Mouse (Mus musculus) limb, embryonic 13.5 days (tissue): ENCODE measurements around the gene Camkmt. TPM values are rescaled to one million over a fixed set of nuclear protein-coding genes. Genes with fewer than 3 reads are reported as not detected.

Experiments
- ATAC-seq: fragments of 200-750 bp; cut with Nextera tagmentation; 2 replicates; pipeline ENCODE4 v1.8.0; 2017; ENCODE audit warnings: low read depth, moderate number of reproducible peaks, moderate TSS enrichment; ENCODE audit not compliant: low FRiP score
- H3K27ac ChIP-seq: fragments of 300-500 bp; sonication (generic); 2 replicates; pipeline ENCODE4 v1.5.1; 2015; ENCODE audit warnings: inconsistent platforms, mild to moderate bottlenecking, moderate library complexity
- H3K27me3 ChIP-seq: fragments of 300-500 bp; sonication (generic); 2 replicates; pipeline ENCODE4 v1.6.1; 2015; ENCODE audit warnings: mild to moderate bottlenecking, inconsistent platforms
- H3K36me3 ChIP-seq: fragments of 300-500 bp; sonication (generic); 2 replicates; pipeline ENCODE4 v1.6.1; 2015; ENCODE audit warnings: inconsistent platforms, mild to moderate bottlenecking, moderate library complexity
- H3K4me1 ChIP-seq: fragments of 300-500 bp; sonication (generic); 2 replicates; pipeline ENCODE4 v1.6.1; 2015; ENCODE audit warnings: inconsistent platforms
- H3K4me2 ChIP-seq: fragments of 300-500 bp; sonication (generic); replicated peaks from 2 replicates; pipeline ENCODE4 v1.6.1; 2015; ENCODE audit warnings: inconsistent platforms, mild to moderate bottlenecking, moderate library complexity
- H3K4me3 ChIP-seq: fragments of 300-500 bp; sonication (generic); 2 replicates; pipeline ENCODE4 v1.5.1; 2015; ENCODE audit warnings: moderate library complexity, mild to moderate bottlenecking, inconsistent platforms
- H3K9ac ChIP-seq: fragments of 300-500 bp; sonication (generic); 2 replicates; pipeline ENCODE4 v1.6.1; 2015; ENCODE audit warnings: mild to moderate bottlenecking, inconsistent platforms
- H3K9me3 ChIP-seq: fragments of 300-500 bp; sonication (generic); 2 replicates; pipeline ENCODE4 v1.6.1; 2016; ENCODE audit warnings: inconsistent platforms
- WGBS: fragments of 180-500 bp; shearing (Covaris S2); methylation state at CpG from one replicate; pipeline ENCODE4 v1.1.7; 2015; 5-methylcytosine and 5-hydroxymethylcytosine counted together
- polyA plus RNA-seq: library from polyadenylated mRNA; unstranded; fragments of >200 nt; fragmentation: Nextera tagmentation; extraction: Ambion mirVana; gene quantifications from 2 replicates; pipeline ENCODE4 v1.2.1, GENCODE M21; 2015

Camkmt gene
- polyA plus RNA-seq, 1 experiment from 2014 or later = 13.8 TPM

GRCm38 (mm10) chr17:85266831-85267422, 176.6 kb downstream of the Camkmt start:
- 73% methylated on average over 12 of the region's 12 CpGs for WGBS
- H3K27me3 ChIP-seq = no peaks in the 10 kb centered on the region
- no peak overlapping the region for H3K4me3 ChIP-seq
- H3K4me1 ChIP-seq = peaks cover 5% of the 10 kb centered on the region; the same call in 1 of the 2 replicates
- no peaks in the 10 kb centered on the region for H3K9me3 ChIP-seq
- no peaks in the 10 kb centered on the region for H3K36me3 ChIP-seq
- H3K4me2 ChIP-seq = no peak overlapping the region
- H3K27ac ChIP-seq = no peak overlapping the region
- no peak for ATAC-seq
- no peak overlapping the region for H3K9ac ChIP-seq

- Histone ChIP-seq H3K4me1 (peaks cover 4% of the 10 kb centered on the region; the same call in 1 of the 2 replicates), H3K9ac (no peak overlapping the region), H3K4me3 (no peak overlapping the region), H3K4me2 (no peak overlapping the region), H3K27ac (no peak overlapping the region), H3K36me3 (no peaks in the 10 kb centered on the region), H3K9me3 (no peaks in the 10 kb centered on the region), H3K27me3 (no peaks in the 10 kb centered on the region)
- ATAC-seq = no peak
- 91% methylated on average over 20 of the region's 20 CpGs for WGBS
Observed at GRCm38 (mm10) chr17:85271466-85272175, 181.3 kb downstream of the Camkmt start.

- no peaks in the 10 kb centered on the region for H3K27me3 ChIP-seq
- no peak overlapping the region for H3K4me3 ChIP-seq
- H3K4me2 ChIP-seq = no peak overlapping the region
- H3K9ac ChIP-seq = no peak overlapping the region
- no peaks in the 10 kb centered on the region for H3K36me3 ChIP-seq
- no peaks in the 10 kb centered on the region for H3K4me1 ChIP-seq
- no peak overlapping the region for H3K27ac ChIP-seq
- no peaks in the 10 kb centered on the region for H3K9me3 ChIP-seq
- 81% methylated on average over 7 of the region's 7 CpGs for WGBS
- ATAC-seq = no peak
Observed at GRCm38 (mm10) chr17:85279720-85280119, 189.4 kb downstream of the Camkmt start.

GRCm38 (mm10) chr17:85282447-85282846, 192.1 kb downstream of the Camkmt start:
- no peak overlapping the region for H3K4me2 ChIP-seq
- WGBS = 68% methylated on average over 5 of the region's 5 CpGs
- ATAC-seq = no peak

GRCm38 (mm10) chr17:85291154-85291553, 200.8 kb downstream of the Camkmt start:
- H3K27ac ChIP-seq = no peak overlapping the region
- ATAC-seq = no peak
- H3K36me3 ChIP-seq = no peaks in the 10 kb centered on the region
- H3K4me1 ChIP-seq = no peaks in the 10 kb centered on the region
- H3K4me3 ChIP-seq = no peak overlapping the region
- no peak overlapping the region for H3K9ac ChIP-seq
- H3K4me2 ChIP-seq = no peak overlapping the region
- 93% methylated on average over 4 of the region's 4 CpGs for WGBS
- no peaks in the 10 kb centered on the region for H3K27me3 ChIP-seq
- peaks cover 5% of the 10 kb centered on the region for H3K9me3 ChIP-seq

More at GRCm38 (mm10) chr17:85282447-85282846, 192.1 kb downstream of the Camkmt start:
- Histone ChIP-seq H3K9me3 (no peaks in the 10 kb centered on the region), H3K9ac (no peak overlapping the region), H3K36me3 (no peaks in the 10 kb centered on the region), H3K4me1 (no peaks in the 10 kb centered on the region), H3K27ac (no peak overlapping the region), H3K27me3 (no peaks in the 10 kb centered on the region), H3K4me3 (no peak overlapping the region)

- no peak overlapping the region for H3K9ac ChIP-seq
- H3K27me3 ChIP-seq = no peaks in the 10 kb centered on the region
- H3K4me1 ChIP-seq = no peaks in the 10 kb centered on the region
- no peak overlapping the region for H3K4me2 ChIP-seq
- H3K36me3 ChIP-seq = no peaks in the 10 kb centered on the region
- no peak for ATAC-seq
- H3K27ac ChIP-seq = no peak overlapping the region
- 94% methylated on average over 5 of the region's 5 CpGs for WGBS
- no peak overlapping the region for H3K4me3 ChIP-seq
- H3K9me3 ChIP-seq = peaks cover 5% of the 10 kb centered on the region
Observed at GRCm38 (mm10) chr17:85291601-85292000, 201.2 kb downstream of the Camkmt start.

- Histone ChIP-seq H3K27me3 (no peaks in the 10 kb centered on the region), H3K36me3 (no peaks in the 10 kb centered on the region), H3K4me2 (no peak overlapping the region), H3K27ac (no peak overlapping the region), H3K9ac (no peak overlapping the region), H3K4me3 (no peak overlapping the region), H3K4me1 (no peaks in the 10 kb centered on the region), H3K9me3 (peaks cover 5% of the 10 kb centered on the region)
- ATAC-seq = no peak
- 81% methylated on average over 6 of the region's 6 CpGs for WGBS
Observed at GRCm38 (mm10) chr17:85292276-85292675, 201.9 kb downstream of the Camkmt start.

GRCm38 (mm10) chr17:85303686-85304085, 213.3 kb downstream of the Camkmt start:
- Histone ChIP-seq H3K4me1 (no peaks in the 10 kb centered on the region), H3K4me3 (no peak overlapping the region), H3K4me2 (no peak overlapping the region), H3K27ac (no peak overlapping the region), H3K36me3 (no peaks in the 10 kb centered on the region), H3K9ac (no peak overlapping the region), H3K27me3 (no peaks in the 10 kb centered on the region), H3K9me3 (no peaks in the 10 kb centered on the region; the same call in 1 of the 2 replicates)
- ATAC-seq = no peak
- 93% methylated on average over 3 of the region's 3 CpGs for WGBS

GRCm38 (mm10) chr17:85308566-85308965, 218.2 kb downstream of the Camkmt start:
- Histone ChIP-seq H3K4me1 (no peaks in the 10 kb centered on the region), H3K4me3 (no peak overlapping the region), H3K27me3 (no peaks in the 10 kb centered on the region), H3K9ac (no peak overlapping the region), H3K36me3 (no peaks in the 10 kb centered on the region), H3K27ac (no peak overlapping the region), H3K4me2 (no peak overlapping the region), H3K9me3 (no peaks in the 10 kb centered on the region)
- 78% methylated on average over 7 of the region's 7 CpGs for WGBS
- ATAC-seq = no peak

- WGBS = 91% methylated on average over 10 of the region's 10 CpGs
- H3K4me2 ChIP-seq = no peak overlapping the region
- no peaks in the 10 kb centered on the region for H3K4me1 ChIP-seq
- no peaks in the 10 kb centered on the region for H3K9me3 ChIP-seq
- no peak overlapping the region for H3K9ac ChIP-seq
- H3K36me3 ChIP-seq = no peaks in the 10 kb centered on the region
- no peaks in the 10 kb centered on the region for H3K27me3 ChIP-seq
- no peak overlapping the region for H3K27ac ChIP-seq
- no peak for ATAC-seq
- no peak overlapping the region for H3K4me3 ChIP-seq
Observed at GRCm38 (mm10) chr17:85309046-85309445, 218.7 kb downstream of the Camkmt start.

- no peak overlapping the region for H3K9ac ChIP-seq
Observed at GRCm38 (mm10) chr17:85311348-85311747, 221.0 kb downstream of the Camkmt start.

GRCm38 (mm10) chr17:85318401-85318800, 228.0 kb downstream of the Camkmt start:
- no peaks in the 10 kb centered on the region for H3K4me1 ChIP-seq
- H3K4me3 ChIP-seq = no peak overlapping the region
- H3K36me3 ChIP-seq = no peaks in the 10 kb centered on the region
- H3K9me3 ChIP-seq = no peaks in the 10 kb centered on the region
- WGBS = 22% methylated on average over 10 of the region's 10 CpGs
- H3K27me3 ChIP-seq = no peaks in the 10 kb centered on the region
- H3K9ac ChIP-seq = no peak overlapping the region
- no peak overlapping the region for H3K27ac ChIP-seq
- no peak overlapping the region for H3K4me2 ChIP-seq
- no peak for ATAC-seq

More at GRCm38 (mm10) chr17:85311348-85311747, 221.0 kb downstream of the Camkmt start:
- WGBS = 78% methylated on average over 13 of the region's 13 CpGs
- H3K4me2 ChIP-seq = no peak overlapping the region
- H3K27ac ChIP-seq = no peak overlapping the region
- no peaks in the 10 kb centered on the region for H3K27me3 ChIP-seq
- ATAC-seq = no peak
- H3K4me1 ChIP-seq = no peaks in the 10 kb centered on the region
- no peaks in the 10 kb centered on the region for H3K36me3 ChIP-seq
- H3K4me3 ChIP-seq = no peak overlapping the region
- no peaks in the 10 kb centered on the region for H3K9me3 ChIP-seq
